Mouse (Mus musculus) thymus, postnatal 0 days (tissue): ENCODE data around the gene Alox15. TPM values are rescaled to one million over a fixed set of nuclear protein-coding genes. Genes with fewer than 3 reads are reported as not detected.
"Not testable (repeated sequence)": the region's sequence is repeated elsewhere in the genome, so short reads cannot be mapped to it uniquely, and the experiment has no call there.

ENCODE experiments used
- DNase-seq: peaks from one replicate; pipeline ENCODE4 v3.0.0-alpha.2; 2015; ENCODE audit warnings: low spot score
- polyA plus RNA-seq: library from polyadenylated mRNA; unstranded; fragments of >200 nt; fragmentation: Nextera tagmentation; extraction: Ambion mirVana; gene quantifications from 2 replicates; pipeline ENCODE4 v1.2.1, GENCODE M21; 2015

The Alox15 gene
- 5.2 and 5.9 TPM in 2 replicates for polyA plus RNA-seq

DNA sequence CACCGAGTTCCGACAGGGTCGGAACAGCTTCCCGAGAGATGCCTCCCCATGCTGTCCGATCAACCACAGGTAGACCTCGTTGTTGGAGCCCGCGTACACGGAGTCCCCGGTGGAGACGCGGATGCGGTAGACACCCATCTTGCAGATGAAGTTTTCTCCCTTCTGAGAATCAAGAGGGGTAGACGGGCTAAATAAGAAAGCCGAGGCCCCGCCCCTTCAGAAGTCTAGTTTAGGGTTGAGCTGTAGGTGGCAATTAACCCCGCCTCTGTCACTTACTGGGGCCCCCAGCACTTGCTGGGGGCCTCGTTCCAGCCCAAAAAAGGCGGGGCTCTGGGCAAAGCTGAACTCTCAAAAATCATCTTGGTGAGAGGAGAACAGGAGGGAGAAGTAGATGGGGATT is at the start of gene Alox15:
Alox15 (minus strand) TSS at position 164 of the 400 bp plus-strand sequence.
- peak; percentile 17 for DNase-seq

DNA sequence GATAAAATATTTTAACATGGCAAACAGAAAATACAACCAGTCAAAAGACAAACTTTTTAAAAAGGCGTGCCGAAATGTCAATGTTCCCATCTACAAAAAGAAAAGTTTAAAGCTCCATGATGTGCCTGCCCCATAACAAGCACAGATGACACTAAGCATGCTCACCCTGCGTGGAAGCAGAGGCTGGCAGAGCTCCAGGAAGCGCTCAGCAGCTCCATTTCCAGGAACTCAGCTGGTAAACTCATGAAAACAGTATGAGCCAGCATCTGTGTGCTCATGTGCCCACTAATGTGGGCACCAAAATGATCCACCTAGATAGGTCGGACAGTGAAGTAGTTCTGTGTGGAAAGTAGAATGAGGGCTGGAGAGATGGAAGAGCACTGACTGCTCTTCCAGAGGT is 37.6 kb upstream of the Alox15 start:
- DNase-seq, result no peak

DNA sequence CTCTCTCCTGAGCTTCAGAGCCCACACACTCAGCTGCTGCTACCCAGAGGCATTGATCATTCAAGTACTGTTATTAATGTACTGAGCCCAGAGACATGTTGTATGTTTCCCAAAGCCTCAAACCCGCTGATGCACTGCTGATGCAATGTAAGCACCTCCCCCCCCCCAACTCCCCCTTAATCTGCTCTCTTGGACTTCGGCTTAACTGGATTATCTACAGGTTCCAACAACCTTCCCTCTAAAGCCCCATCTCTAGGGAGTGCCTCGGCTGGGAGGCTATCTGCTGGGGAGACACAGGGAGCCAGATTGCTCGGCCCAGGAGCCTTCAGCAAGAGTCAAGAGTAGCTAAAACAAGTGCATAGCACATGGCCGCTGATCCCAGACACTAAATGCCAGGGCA is 35.6 kb upstream of the Alox15 start:
- DNase-seq, result no peak

DNA sequence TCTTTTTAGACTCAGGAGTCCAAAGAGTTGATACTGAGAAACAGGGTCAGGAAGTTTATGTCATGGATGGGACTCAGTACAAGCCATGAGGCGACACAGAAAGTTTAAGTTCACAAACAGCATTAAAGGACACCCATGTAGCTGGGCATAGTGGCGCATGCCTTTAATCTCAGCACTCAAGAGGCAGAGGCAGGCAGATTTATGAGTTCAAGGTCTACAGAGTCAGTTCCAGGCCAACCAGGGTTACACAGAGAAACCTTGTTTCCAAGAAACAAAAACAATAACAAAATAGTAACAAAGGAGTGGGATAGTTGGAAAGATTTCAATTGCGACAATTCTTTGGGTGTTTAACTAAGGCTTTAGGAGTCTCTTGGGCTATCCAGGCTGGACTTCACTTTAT is 32.3 kb upstream of the Alox15 start:
- DNase-seq, result no peak

DNA sequence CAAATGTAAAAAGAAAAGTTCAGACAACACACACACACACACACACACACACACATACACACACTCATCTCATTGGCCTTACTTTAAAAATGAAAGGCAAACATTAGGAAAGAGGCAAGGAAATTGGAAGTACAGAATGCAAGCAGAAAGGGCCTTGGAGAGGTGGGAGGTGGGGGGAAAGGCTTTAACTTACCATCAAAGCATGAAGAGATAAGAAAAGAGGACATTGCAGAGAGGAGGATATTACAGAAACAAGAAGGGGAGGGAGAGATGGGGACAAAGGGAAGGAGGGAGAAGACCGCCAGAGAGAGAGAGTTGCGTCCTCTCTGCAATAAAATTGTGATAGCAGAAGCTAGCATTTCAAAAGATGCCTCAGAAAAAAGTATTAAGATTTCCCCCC is 29.5 kb upstream of the Alox15 start:
- no peak for DNase-seq

DNA sequence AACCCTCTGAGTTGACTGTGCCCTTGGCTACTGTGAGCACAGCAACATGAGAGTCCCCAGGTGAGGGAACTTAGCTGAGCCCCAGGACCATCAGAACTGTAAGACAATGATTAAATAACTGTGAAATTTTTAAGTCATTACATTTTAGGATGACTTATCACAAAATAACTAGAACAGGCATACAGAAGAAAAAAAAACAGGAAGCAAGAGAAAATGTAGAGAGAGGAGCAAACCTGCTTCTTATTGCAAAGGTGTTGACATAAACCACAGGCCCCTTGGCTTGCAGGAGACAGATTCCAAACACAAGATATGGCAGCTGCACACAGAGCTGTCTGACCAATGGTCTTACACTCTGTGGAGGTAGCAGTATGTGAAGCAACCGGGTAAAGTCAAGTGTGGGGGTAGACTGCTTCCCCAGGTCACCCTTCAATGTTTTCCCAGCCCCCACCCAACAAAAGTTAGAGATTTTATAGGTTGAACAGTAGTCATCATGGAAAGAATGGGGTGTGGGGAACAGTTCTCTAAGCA is 28.7 kb upstream of the Alox15 start:
- DNase-seq, result no peak

DNA sequence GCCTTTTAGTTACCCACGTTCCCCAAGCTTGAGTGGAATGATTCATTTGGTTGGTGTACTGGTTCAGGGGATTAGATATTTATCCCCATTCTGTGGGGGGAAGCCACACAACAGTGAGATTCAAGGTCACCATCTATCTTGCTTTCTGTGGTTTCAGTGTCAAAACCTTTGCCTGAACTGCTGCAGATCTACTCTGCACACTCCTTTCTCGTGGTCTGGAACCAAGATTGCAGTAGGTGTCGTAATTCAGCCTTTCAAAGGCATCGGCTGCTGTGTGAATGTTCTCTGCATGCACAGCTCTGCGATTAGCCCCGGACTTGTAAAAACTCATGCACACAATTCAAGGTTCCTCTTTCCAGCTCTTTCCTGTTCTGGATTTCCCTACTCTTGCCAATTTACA is 24.2 kb upstream of the Alox15 start:
- DNase-seq, result no peak

DNA sequence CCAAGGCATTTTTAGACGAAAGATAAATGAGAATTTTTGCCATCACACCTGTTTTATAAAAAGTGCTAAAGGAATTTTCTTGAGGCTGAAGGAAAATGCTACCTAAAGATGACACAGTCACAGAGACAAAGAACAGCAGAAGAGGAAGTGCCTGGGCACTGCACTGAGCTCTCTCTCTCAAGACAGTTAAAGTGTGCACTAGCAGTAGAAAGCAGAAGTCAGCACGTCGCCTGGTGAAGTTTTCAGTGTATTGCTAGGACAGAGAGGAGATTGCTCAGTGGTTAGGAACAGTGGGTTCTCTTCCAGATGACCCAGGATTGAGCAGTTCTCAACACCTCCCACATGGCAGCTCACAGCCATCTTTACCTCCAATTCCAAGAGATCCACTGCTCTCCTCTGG is 22.5 kb upstream of the Alox15 start:
- DNase-seq, result no peak

DNA sequence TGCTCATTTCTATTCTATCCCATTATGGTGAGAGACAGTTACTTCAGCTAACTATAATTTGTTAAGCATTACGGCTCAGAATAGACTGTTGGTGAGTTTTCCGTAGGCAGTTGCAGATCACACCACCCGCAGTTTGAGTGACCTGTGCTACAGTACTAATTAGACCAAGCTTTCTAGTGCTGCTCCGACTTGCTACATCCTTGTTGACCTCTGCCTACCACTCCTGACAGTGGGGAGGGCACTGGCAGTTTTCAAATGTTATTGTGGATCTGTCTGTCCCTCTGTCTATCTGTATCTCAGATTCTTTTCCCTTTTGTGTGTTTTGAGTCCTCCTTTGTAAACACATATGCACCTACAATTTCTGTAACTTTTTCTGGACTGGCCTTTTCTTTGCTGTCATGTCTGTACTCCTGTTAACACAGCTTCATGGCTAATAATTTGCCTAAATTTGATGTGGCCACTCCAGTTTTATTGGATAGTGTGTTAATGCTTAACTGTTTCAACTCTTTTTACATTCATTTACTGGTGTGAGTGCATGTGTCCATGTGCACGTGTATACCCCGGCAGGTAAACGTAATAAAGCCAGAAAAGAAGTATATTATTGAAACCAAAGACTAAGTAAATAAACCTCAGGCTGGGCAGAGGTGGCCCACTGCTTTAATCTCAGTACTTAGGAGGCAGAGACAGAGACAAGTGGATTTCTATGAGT is 21.2 kb upstream of the Alox15 start:
- DNase-seq, result no peak

DNA sequence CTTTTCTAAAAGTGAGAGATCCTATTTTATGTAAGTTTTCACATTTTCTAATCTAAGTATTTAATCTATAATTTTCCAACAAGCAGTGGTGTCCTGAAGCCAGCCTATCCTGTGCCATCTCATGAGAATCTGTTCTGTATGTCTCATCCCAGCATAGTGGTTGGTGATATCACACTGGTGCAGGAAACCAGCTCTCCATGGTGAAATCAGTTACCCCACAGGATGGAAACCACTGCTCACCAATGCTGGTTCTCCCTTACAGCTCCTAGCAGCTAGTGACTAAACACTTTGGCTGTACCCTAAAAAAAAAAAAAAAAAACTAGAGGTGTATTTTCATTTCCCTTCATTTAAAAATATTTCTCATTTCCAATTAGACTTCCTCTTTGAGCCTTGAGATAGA is 20.6 kb upstream of the Alox15 start:
- no peak for DNase-seq

DNA sequence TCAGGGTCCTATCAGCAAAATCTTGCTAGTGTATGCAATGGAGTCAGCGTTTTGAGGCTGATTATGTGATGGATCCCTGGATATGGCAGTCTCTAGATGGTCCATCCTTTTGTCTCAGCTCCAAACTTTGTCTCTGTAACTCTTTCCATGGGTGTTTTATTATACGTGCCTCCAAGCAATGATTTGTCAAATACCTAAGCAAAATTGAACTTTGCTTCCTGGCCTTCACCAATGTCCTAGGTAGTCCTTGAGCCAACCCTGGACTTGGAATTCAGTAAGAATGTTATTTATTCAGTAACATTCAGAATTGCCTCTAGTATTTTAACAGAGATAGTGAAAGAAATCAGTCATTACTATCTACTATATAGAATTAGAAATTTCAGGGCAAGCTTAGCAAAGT is 16.8 kb upstream of the Alox15 start:
- not testable (repeated sequence) for DNase-seq

DNA sequence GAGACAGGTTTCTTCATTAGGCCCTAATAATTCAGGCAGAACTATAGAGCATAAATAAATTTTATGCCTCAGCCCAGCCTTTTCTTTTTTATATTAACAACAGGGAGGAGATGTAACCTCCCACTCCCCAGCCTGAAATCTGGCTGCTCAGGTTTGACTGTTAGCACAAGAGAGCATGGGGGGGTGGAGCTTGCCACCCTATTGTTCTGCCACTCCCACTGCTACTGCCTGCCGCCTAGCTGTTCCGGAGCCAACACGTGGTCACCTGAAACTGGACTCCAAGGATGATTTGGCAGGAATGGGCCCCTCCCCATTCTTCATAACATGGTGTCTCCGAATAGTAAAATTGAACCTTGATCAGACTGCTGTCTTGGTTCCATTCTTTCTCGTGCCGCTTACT is 15.9 kb upstream of the Alox15 start:
- not testable (repeated sequence) for DNase-seq

DNA sequence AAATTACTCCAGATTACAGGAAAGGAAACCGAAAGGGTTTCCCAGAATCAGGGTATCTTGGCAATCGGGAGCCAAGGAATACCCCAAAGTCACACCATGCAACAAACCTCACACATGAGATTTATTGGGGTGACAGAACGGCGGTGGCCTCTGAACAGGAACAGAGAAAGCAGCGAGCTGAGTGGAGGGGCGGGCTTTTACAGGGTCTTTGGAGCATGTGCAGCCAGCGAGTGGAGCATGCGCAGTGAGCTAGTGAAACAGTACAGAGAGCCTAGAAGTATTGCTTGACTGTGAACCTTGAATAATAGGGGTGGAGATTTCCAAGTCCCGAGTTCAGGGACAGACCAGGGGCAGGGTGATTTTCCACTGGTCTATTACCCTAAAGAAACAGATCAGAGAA is 3.2 kb downstream of the Alox15 start:
- DNase-seq, result no peak

DNA sequence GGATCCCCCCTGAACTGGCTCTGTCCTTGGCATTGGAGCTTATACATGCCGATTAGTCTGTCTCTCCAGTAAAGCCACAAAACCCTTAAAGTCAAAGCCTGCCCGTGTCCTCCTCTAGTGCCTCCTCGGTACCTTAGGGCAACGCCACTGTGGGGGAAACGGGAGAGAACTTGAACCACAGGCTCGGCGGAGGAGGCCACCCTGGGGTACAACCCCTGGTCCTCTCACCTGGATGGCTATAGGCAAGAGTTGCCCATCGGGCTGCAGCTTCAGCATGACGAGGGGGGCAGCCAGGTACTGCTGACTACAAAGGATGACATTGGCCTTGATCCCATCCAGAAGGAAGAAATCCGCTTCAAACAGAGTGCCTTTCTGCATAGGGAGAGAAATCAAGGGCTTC is 4.0 kb downstream of the Alox15 start:
- DNase-seq, result no peak

DNA sequence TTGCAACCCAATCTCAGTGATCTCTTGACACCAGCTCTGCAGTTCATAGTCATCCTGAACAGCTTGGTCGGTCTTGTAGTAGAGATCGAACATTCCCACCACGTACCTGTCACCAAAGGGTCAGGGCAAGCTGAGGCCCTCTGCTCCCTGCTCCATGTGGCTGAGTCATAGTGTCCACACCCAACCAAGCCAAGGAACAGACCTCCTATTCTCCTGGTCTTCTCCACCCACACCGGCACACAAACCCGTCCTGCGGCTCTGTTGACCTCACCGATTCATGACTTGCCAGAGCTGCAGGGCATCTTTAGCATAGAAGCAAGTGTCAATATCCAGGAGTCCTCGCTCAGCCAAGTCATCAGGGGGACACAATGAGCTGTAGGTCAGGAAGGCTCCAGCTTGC is 6.3 kb downstream of the Alox15 start:
- DNase-seq, result no peak

DNA sequence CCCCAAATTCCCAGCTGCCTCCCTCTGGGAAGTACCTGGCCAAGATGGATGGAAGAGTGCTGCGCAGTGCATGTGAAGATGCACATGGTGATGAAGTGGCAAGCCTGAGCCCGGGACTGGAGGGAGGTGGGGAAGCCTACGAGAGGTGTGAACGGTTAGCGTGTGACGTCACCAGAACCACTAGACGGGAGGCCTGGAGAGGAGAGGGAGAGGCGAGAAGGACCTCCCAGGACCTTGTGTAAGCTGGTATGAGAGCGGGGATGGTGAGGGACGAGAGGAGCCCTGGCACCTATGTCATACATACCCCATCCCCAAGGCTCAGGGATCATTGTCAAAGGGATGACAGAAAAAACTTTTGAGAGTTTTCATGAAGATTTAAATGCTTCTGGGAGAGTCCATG is 6.8 kb downstream of the Alox15 start:
- DNase-seq, result no peak

DNA sequence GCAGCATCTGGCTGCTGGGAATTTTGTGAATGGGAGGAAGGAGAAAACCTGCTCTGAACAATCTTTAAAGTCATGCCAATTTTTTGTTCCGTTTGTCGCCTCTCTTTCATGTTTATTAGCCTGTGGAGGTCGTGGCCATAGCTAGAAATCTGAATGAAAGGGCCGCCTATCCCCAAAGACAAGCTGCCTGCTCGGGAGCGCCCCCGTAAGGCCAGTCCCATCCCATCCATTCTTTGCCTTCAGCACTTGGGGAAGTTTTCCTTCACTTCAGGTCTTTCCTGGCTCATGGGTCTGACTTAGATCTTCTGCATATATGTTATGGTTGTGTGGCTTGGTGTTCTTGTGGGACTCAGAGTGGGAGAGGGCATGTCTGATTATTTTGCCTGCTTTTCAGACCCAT is 12.3 kb downstream of the Alox15 start:
- DNase-seq, result no peak

DNA sequence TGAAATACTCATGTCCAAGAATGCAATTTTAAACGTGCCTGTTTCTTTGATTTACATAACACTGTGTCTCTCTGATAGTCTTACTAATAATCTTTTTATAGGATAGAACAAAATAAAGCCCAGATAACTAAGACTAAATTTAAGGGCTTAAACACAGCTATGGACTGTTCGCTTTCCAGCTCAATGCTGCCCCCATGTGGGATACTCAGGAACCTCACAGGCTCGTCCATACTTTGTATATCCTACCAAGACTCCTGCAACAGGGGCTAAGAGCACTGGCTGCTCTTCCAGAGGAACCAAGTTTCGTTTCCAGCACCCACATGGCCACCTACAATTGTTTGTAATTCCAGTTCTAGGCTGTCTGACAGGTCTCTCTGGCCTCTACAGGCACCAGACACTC is 17.4 kb downstream of the Alox15 start:
- peak; percentile 76 for DNase-seq

DNA sequence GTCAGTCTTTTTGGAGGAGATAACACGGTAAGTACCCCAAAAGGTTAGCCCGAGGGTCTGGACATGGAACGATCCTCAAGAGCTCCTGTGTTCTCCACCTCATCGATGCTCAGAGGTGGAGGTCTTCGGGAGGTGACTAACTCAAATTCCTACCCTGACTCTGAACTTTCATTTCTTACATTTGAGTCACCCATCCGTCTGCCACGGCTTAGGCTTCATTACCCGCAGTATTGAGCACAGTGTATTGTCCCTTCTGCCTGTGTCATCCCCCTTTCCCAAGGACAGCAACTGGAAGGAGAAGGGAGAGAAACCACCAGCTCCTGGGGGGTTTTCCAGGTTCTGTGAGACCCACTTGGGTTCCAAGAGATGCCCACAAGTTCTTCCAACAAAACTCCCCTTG is 27.1 kb downstream of the Alox15 start:
- no peak for DNase-seq

DNA sequence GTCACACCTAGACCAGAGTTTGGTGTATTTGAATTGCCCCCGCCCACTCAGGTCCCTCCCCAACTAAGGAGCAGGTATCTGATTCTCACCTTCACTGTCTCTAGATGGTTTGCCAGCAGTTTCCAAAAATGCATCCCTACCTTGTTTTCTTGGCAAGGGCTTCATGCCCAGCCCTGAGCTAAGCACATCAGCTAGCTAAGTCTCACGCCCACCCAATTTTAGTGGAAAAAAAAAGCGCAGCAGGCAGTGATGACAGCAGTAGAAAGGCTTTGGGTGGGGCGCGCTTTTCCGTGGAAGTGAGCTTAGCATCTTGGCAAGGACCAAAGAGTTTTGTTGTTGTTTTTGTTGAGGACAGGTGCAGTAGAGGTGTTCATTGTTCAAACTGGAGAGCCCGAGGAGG is 29.3 kb downstream of the Alox15 start, which contains the start of gene Alox12e:
Alox12e (minus strand) TSS at position 101 of the 400 bp plus-strand sequence.
- DNase-seq, result no peak

DNA sequence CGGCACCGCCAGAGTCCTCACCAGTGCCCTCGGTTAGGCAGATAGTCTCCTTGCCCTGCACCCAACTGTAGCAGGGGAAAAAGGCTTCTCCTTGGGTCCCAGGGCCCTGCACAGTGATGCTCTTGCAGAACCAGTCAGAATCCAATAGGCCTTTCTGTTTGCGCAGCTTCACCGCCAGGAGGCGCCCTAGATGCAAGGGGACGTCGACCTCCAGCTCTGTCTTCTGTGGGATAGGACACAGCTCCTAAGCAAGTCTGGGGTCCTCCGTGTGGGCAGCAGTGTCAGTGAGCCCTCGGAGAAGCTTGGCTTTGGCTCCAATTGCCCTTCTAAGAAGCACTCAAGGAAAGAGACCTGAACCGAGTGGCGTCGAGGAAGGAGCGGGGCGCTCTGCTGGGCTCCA is 30.2 kb downstream of the Alox15 start:
- peak; percentile 75 for DNase-seq

DNA sequence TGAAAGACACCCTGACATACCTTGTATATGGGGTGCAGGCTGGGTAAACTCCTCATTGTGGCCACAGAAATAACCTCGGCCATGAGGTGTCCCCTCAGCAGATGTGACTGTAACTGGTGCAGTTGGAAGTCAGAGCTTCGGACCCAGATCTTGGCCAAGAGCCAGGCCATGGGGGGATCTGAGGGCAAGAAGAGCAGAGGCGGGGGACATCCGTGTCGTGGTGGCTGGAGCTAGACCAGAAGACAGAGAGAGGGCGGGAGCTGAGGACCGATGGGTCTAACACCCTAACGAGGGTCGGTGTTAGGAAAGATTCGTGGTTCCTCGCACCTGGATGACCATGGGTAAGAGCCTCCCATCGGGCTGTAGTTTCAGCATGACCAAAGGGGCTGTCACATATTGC is 32.2 kb downstream of the Alox15 start:
- DNase-seq, result no peak

DNA sequence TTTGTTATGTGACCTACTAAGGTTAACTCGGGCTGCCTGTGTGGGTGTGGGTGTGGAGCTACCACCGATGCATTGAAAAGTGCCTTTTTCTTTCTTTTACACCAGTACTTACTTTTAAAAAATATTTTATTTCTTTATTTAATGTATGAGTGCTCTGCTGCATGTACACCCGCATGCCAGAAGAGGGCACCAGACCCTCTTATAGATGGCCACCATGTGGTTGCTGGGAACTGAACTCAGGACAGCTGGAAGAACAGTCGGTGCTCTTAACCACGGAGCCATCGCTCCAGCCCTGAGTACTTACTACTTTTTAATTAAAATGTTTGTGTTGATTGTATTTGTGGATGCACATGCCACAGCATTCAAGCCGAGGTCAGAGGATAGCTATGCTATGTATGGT is 38.0 kb downstream of the Alox15 start:
- peak; percentile 52 for DNase-seq
